Mouse (Mus musculus) stomach, embryonic 15.5 days (tissue): ENCODE results near the gene Flt3l. TPM values are rescaled to one million over a fixed set of nuclear protein-coding genes. Genes with fewer than 3 reads are reported as not detected.
"Not testable (repeated sequence)": the region's sequence is repeated elsewhere in the genome, so short reads cannot be mapped to it uniquely, and the experiment has no call there.

Experiments
- ATAC-seq: fragments of 200-750 bp; cut with Nextera tagmentation; 2 replicates; pipeline ENCODE4 v1.8.0; 2017; ENCODE audit warnings: low read depth, moderate number of reproducible peaks, moderate TSS enrichment; ENCODE audit not compliant: insufficient read depth, low FRiP score
- H3K27ac ChIP-seq: fragments of 300-500 bp; sonication (generic); 2 replicates; pipeline ENCODE4 v1.5.1; 2015; ENCODE audit warnings: mild to moderate bottlenecking, inconsistent platforms
- H3K27me3 ChIP-seq: fragments of 300-500 bp; sonication (generic); replicated peaks from 2 replicates; pipeline ENCODE4 v1.6.1; 2015; ENCODE audit warnings: inconsistent platforms
- H3K36me3 ChIP-seq: fragments of 300-500 bp; sonication (generic); 2 replicates; pipeline ENCODE4 v1.6.1; 2015; ENCODE audit warnings: inconsistent platforms
- H3K4me1 ChIP-seq: fragments of 300-500 bp; sonication (generic); 2 replicates; pipeline ENCODE4 v1.6.1; 2015; ENCODE audit warnings: inconsistent platforms
- H3K4me2 ChIP-seq: fragments of 300-500 bp; sonication (generic); 2 replicates; pipeline ENCODE4 v1.6.1; 2015; ENCODE audit warnings: mild to moderate bottlenecking, inconsistent platforms
- H3K4me3 ChIP-seq: fragments of 300-500 bp; sonication (generic); replicated peaks from 2 replicates; pipeline ENCODE4 v1.5.1; 2015; ENCODE audit warnings: inconsistent platforms
- H3K9ac ChIP-seq: fragments of 300-500 bp; sonication (generic); 2 replicates; pipeline ENCODE4 v1.6.1; 2015; ENCODE audit warnings: inconsistent platforms
- H3K9me3 ChIP-seq: fragments of 300-500 bp; sonication (generic); 2 replicates; pipeline ENCODE4 v1.6.1; 2016; ENCODE audit warnings: inconsistent platforms
- WGBS: fragments of 180-500 bp; shearing (Covaris S2); methylation state at CpG from one replicate; pipeline ENCODE4 v1.1.7; 2015; 5-methylcytosine and 5-hydroxymethylcytosine counted together
- polyA plus RNA-seq: library from polyadenylated mRNA; unstranded; fragments of >200 nt; fragmentation: Nextera tagmentation; extraction: Ambion mirVana; gene quantifications from 2 replicates; pipeline ENCODE4 v1.2.1, GENCODE M21; 2015

Gene Flt3l
- polyA plus RNA-seq, 1 experiment from 2014 or later: 2.2 TPM

DNA sequence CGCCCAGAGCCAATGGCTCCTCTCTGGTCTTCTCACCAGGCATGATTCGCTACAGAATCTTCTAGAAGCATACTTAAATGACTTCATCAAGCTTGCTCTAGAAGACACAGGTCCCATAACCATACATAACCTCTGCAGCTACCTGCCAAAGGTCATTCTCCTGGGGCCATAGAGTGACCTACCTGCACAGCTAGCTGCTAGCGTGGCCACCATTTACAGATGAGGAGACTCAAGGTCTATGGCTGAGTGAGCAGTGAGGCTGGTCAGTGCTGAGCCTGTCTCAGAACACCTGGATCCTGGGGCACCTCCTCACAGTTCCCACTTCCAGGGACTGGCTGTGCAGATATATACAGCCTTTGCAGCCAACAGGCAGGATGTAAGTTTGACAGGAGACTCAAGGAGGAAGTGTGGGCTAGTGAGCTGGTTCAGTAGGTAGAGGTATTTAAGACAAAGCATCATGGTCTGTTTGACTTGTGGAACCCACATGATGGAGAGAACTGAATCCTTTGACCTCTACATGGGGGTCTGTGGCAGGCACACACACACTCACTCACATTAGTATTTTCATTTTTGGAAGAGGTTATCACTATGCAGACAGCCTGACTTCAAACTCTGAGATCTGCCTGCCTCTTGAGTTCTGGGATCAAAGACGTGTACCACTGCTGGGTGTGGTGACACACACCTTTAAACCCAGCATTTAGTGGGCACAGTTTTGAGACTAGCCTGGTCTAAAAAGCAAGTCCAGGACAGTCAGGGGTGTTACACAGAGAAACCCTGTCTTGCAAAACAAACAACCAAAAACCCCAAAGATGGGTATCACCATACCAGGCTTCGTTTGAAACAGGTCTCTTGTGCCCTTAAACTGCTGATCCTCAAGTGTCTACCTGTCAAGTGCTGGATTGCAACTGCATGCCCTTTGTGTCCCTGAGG is 16.2 kb downstream of the Flt3l start:
- no peaks in the 10 kb centered on the region for H3K9me3 ChIP-seq
- H3K4me2 ChIP-seq: no peak overlapping the region
- no peak overlapping the region for H3K4me3 ChIP-seq
- WGBS: 77% methylated on average over 5 of the region's 5 CpGs
- H3K27ac ChIP-seq: no peak overlapping the region
- ATAC-seq: no peak
- H3K27me3 ChIP-seq: no peaks in the 10 kb centered on the region
- H3K9ac ChIP-seq: no peak overlapping the region
- H3K36me3 ChIP-seq: peaks cover 39% of the 10 kb centered on the region
- H3K4me1 ChIP-seq: peaks cover 21% of the 10 kb centered on the region

DNA sequence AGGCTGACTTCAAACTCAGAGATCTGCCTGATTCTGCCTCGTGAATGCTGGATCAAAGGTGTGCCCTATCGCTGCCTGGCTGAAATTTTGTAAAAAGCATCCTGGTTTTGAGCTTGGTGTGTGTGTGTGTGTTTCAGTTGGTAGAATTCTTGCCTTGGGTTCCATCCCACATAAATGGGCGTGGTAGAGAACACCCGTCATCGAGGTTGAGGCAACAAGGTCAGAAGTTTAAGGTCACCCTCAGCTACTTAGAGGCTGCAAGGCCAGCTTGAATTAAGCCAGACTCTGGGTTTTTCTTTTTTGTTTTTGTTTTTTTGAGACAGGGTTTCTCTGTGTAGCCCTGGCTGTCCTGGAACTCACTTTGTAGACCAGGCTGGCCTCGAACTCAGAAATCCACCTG is 17.9 kb downstream of the Flt3l start:
- no peak overlapping the region for H3K4me2 ChIP-seq
- WGBS: 83% methylated on average over 6 of the region's 6 CpGs
- no peaks in the 10 kb centered on the region for H3K27me3 ChIP-seq
- H3K4me3 ChIP-seq: no peak overlapping the region
- H3K4me1 ChIP-seq: peaks cover 18% of the 10 kb centered on the region
- no peak for ATAC-seq
- H3K9me3 ChIP-seq: no peaks in the 10 kb centered on the region
- no peak overlapping the region for H3K27ac ChIP-seq
- H3K36me3 ChIP-seq: peaks cover 35% of the 10 kb centered on the region
- no peak overlapping the region for H3K9ac ChIP-seq

DNA sequence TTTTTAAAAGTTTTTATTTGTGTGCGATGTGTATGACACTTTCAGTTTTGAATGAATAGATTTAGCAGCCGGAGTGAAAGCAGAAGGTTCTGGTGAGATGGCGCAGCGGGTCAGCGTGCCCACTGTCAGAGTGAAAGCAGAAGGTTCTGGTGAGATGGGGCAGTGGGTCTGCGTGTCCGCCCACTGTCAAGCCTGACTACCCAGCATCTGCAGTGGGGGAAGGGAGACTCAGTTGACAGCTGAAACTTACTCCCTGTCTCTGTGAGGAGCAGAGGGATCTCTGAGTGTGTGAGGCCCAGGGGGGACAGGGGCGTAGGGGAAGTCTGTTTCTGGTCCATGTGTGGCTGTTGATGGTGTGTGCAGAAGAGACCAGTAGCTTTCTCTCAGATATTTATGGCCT is 18.7 kb downstream of the Flt3l start:
- 75% methylated on average over 8 of the region's 8 CpGs for WGBS
- no peak overlapping the region for H3K9ac ChIP-seq
- no peak overlapping the region for H3K4me2 ChIP-seq
- peaks cover 28% of the 10 kb centered on the region for H3K36me3 ChIP-seq
- ATAC-seq: no peak
- H3K4me1 ChIP-seq: peaks cover 11% of the 10 kb centered on the region
- no peaks in the 10 kb centered on the region for H3K27me3 ChIP-seq
- H3K27ac ChIP-seq: peak overlapping the region; percentile 21; the same call in 1 of the 2 replicates
- no peaks in the 10 kb centered on the region for H3K9me3 ChIP-seq
- H3K4me3 ChIP-seq: no peak overlapping the region

DNA sequence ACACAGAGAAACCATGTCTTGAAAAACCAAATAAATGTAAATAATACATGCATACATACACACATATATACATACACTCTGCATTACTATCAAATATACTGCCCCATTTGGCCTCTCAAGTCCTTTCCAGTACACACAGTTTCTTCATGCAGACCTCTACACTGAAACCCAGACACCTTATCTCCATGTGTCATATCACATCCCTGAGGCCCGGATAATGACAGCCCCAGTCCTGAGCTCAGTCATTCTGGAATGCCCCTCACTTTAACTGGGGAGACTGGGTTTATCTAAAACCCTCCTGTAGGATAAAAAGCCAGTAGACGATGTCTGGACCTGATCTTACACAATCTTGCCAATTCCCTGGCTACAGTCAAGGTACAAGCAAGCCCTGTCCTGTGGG is 22.8 kb downstream of the Flt3l start:
- Histone ChIP-seq H3K36me3 (no peaks in the 10 kb centered on the region), H3K27ac (no peak overlapping the region), H3K4me3 (no peak overlapping the region), H3K9me3 (no peaks in the 10 kb centered on the region), H3K4me2 (no peak overlapping the region), H3K9ac (no peak overlapping the region), H3K27me3 (no peaks in the 10 kb centered on the region), H3K4me1 (no peaks in the 10 kb centered on the region)
- WGBS: 71% methylated on average over 2 of the region's 2 CpGs
- no peak for ATAC-seq

DNA sequence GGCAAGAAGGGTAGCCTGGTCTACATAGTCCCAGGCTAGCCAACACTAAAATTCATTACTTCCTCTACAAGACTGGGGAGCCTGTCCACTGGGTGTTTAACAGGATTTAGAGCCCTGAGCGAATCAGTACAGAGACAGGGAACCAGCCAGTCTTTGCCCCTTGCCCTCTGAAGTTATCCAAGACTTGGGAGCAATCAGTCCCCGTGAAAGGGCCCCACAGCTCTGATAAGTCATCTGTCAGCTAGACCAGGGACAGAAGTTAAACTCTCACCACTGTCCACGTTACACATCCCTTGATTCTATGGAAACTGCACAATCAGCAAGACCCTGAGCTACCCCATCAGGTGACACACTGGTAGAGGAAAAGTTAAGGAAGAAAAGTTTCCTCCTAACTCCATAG is 23.7 kb downstream of the Flt3l start:
- H3K9me3 ChIP-seq: no peaks in the 10 kb centered on the region
- no peak overlapping the region for H3K9ac ChIP-seq
- H3K4me3 ChIP-seq: no peak overlapping the region
- WGBS: 36% methylated on average over 3 of the region's 3 CpGs
- no peaks in the 10 kb centered on the region for H3K36me3 ChIP-seq
- no peaks in the 10 kb centered on the region for H3K27me3 ChIP-seq
- H3K27ac ChIP-seq: no peak overlapping the region
- no peak overlapping the region for H3K4me2 ChIP-seq
- no peak for ATAC-seq
- H3K4me1 ChIP-seq: no peaks in the 10 kb centered on the region

DNA sequence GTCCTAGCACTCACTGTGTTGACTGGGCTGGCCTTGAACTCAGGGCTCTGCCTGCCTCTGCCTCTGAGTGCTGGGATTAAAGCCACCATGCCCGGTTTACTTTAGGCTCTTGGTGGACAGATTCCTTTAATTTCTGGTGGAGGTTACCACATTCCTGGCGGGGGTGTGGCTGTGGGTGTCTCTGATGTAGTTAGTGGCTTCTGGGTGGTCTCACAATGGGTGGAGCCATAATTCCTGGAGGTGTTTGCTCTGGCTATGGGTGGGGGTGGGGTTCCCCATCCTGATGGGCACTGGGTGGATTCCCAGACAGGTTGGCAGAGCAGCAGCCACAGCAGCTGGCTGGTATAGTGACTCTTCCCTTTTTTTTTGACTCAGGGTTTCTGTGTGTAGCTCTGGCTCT is 24.3 kb downstream of the Flt3l start:
- no peak overlapping the region for H3K27ac ChIP-seq
- ATAC-seq: peak; percentile 34; the same call in 1 of the 2 replicates
- no peaks in the 10 kb centered on the region for H3K36me3 ChIP-seq
- 45% methylated on average over 2 of the region's 2 CpGs for WGBS
- H3K4me3 ChIP-seq: no peak overlapping the region
- H3K27me3 ChIP-seq: no peaks in the 10 kb centered on the region
- no peak overlapping the region for H3K4me2 ChIP-seq
- no peaks in the 10 kb centered on the region for H3K9me3 ChIP-seq
- H3K4me1 ChIP-seq: no peaks in the 10 kb centered on the region
- H3K9ac ChIP-seq: no peak overlapping the region

DNA sequence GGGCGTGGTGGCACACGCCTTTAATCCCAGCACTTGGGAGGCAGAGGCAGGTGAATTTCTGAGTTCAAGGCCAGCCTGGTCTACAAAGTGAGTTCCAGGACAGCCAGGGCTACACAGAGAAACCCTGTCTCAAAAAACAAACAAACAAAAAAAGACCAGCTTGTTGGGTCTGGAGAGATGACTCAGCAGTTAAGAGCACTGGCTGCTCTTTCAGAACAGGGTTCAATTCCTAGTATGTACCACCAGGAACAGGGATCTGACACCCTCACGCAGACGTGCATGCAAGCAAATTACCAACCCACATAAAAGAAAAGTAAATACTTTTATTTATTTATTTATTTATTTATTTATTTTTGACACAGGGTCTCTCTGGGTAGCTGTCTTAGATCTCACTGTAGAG is 26.1 kb downstream of the Flt3l start:
- not testable (repeated sequence) for H3K27me3 ChIP-seq, H3K27ac ChIP-seq, ATAC-seq, H3K4me1 ChIP-seq, H3K9ac ChIP-seq, H3K9me3 ChIP-seq, H3K4me2 ChIP-seq, H3K4me3 ChIP-seq, H3K36me3 ChIP-seq
- WGBS: 82% methylated on average over 4 of the region's 4 CpGs

DNA sequence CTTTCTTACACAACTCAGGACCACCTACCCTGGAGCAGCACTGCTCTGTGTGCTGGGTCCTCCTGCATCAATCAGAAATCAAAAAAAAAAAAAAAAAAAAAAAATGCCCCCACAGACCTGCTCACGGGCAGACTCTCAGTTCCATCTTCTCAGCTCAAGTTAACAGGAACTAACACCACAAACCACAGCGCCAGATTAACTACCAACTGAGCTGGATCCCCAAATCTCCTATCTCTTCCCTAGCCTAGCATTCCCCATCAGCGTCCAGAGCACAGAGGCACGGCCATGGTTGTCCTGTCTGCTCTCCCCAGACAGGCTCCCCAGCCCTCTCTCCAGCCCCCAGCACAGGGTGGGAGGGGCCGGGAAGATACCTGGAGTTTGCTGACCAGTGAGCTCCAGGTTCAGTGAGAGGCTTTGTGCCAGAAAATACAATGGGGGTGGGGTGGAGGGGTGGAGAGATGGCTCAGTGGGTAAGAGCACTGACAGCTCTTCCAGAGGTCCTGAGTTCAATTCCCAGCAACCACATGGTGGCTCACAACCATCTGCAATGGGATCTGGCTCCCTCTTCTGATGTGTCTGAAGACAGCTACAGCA is 29.1 kb downstream of the Flt3l start:
- no peak overlapping the region for H3K27ac ChIP-seq
- WGBS: 52% methylated on average over 5 of the region's 5 CpGs
- ATAC-seq: no peak
- H3K4me1 ChIP-seq: peaks cover 17% of the 10 kb centered on the region
- no peaks in the 10 kb centered on the region for H3K27me3 ChIP-seq
- H3K4me3 ChIP-seq: no peak overlapping the region
- H3K9me3 ChIP-seq: no peaks in the 10 kb centered on the region
- no peak overlapping the region for H3K4me2 ChIP-seq
- H3K36me3 ChIP-seq: no peaks in the 10 kb centered on the region
- H3K9ac ChIP-seq: no peak overlapping the region

DNA sequence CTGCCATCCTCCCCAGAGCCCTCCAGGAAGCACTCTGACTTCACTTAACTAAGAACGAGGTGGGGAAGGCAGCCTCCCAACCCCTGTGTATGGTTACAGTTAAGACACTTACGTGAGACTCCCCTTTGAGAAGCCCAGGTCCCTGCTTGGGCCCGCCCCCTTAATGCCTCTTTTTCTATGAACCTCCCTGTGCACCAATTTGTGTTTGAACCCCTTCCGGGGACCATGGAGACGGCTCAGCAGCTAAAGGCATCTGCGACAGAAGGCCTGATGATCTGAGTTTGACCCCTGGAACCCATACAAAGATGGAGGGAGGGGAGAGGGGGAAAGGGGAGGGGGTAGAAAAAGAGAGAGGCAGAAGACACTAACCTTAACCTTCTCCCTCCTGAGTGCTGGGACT is 29.8 kb downstream of the Flt3l start:
- Histone ChIP-seq H3K36me3 (no peaks in the 10 kb centered on the region), H3K9me3 (no peaks in the 10 kb centered on the region), H3K9ac (no peak overlapping the region), H3K27me3 (no peaks in the 10 kb centered on the region), H3K4me3 (no peak overlapping the region), H3K4me2 (no peak overlapping the region), H3K4me1 (peaks cover 22% of the 10 kb centered on the region), H3K27ac (no peak overlapping the region)
- ATAC-seq: no peak
- WGBS: 64% methylated on average over 6 of the region's 6 CpGs

DNA sequence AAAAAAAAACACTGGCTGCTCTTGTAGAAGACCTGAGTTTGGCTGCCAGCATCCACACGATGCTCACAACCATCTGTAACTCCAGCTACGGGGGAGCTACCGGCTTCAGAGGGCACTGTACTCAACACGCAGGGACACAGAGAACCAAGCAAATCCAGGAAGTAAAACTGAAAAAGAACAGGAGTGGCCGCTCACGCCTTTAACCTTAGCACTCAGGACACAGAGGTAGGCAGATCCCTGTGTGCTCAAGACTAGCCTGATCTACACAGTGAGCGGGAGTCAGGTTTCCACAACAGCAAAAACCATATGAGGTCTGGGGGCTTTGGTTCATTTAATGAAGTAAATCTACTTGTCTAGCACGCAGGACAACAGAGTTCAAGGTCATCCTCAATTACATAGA is 30.7 kb downstream of the Flt3l start:
- Histone ChIP-seq H3K9ac (no peak overlapping the region), H3K27me3 (no peaks in the 10 kb centered on the region), H3K36me3 (no peaks in the 10 kb centered on the region), H3K9me3 (no peaks in the 10 kb centered on the region), H3K4me2 (no peak overlapping the region), H3K27ac (no peak overlapping the region), H3K4me3 (no peak overlapping the region), H3K4me1 (peaks cover 22% of the 10 kb centered on the region)
- ATAC-seq: no peak
- 67% methylated on average over 8 of the region's 8 CpGs for WGBS

DNA sequence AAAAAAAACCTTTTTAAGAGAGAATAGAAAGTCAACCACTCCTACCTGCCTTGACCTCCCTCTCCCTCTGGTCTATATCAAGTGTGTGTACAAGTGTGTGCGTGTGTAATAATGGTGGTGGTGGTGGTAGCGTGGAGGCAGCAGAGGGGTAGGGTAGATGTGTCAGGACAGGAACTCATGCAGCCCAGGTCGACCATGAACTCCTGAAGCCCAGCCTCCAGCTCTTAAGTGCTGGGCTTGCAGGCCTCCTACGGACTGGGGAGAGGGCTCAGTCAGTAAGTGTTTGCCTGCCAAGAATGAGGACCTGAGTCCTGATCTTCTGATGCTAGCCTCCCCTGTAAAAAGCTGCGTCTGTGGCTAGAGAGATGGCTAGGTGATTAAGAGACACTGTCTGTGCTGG is 31.3 kb downstream of the Flt3l start:
- no peaks in the 10 kb centered on the region for H3K9me3 ChIP-seq
- H3K27ac ChIP-seq: no peak overlapping the region
- no peak overlapping the region for H3K4me3 ChIP-seq
- no peak for ATAC-seq
- peaks cover 22% of the 10 kb centered on the region for H3K4me1 ChIP-seq
- WGBS: 72% methylated on average over 5 of the region's 5 CpGs
- no peak overlapping the region for H3K4me2 ChIP-seq
- H3K9ac ChIP-seq: no peak overlapping the region
- H3K27me3 ChIP-seq: no peaks in the 10 kb centered on the region
- no peaks in the 10 kb centered on the region for H3K36me3 ChIP-seq

DNA sequence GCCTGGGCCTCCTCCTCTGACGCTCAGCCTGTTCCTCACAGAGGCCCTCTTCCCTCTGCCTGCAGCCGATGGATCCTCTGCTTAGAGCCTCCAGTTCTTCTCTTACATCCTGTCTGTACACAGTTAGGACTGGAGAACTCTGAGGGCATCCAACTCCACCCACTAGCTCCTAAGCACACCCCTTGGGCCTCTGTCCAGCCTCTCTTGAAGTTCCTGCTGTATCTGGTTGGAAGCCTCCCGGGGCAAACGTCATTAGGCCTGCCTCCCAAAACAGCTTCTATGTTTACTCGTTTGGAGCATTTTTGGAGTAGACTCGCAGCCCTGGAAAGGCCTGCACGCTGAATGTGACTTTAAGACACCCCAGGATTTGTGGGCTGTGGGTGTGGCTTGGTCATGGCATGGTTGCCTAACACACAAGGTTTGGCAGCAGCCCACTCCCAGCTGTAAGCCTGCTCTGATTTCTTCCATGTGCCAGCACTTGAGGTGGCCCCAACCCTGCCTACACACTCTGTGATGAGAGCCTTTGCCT is 32.5 kb downstream of the Flt3l start, which contains the start of gene Fcgrt:
Fcgrt (minus strand) TSS at position 200 of the 529 bp plus-strand sequence.
- Histone ChIP-seq H3K36me3 (no peaks in the 10 kb centered on the region), H3K4me1 (peaks cover 22% of the 10 kb centered on the region), H3K9ac (peak within 1 kb of the TSS; percentile 9; the same call in 1 of the 2 replicates), H3K27ac (peak within 1 kb of the TSS; percentile 93), H3K4me2 (peak within 1 kb of the TSS; percentile 59), H3K27me3 (no peaks in the 10 kb centered on the region), H3K9me3 (no peaks in the 10 kb centered on the region), H3K4me3 (peak within 1 kb of the TSS; percentile 44)
- WGBS: 19% methylated on average over 7 of the region's 7 CpGs
- peak; percentile 93 for ATAC-seq
